Mouse (Mus musculus) ES-E14 (cell line): ENCODE results near the gene Fam189a1. TPM values are rescaled to one million over a fixed set of nuclear protein-coding genes. Genes with fewer than 3 reads are reported as not detected.

Experiments used
- DNase-seq: peaks from one replicate; pipeline ENCODE4 v3.0.0-alpha.2; 2013; ENCODE audit warnings: low read depth, low spot score
- H3K27ac ChIP-seq: 2 replicates; pipeline ENCODE4 v1.5.1; 2012; ENCODE audit warnings: low read depth, mild to moderate bottlenecking, low read length, moderate library complexity, mixed read lengths; ENCODE audit not compliant: poor library complexity, insufficient read depth, severe bottlenecking
- H3K36me3 ChIP-seq: 2 replicates; pipeline ENCODE4 v1.6.1; 2012; ENCODE audit warnings: mild to moderate bottlenecking, low read length, moderate library complexity, mixed read lengths; ENCODE audit not compliant: control insufficient read depth, poor library complexity, insufficient read depth, severe bottlenecking
- H3K4me1 ChIP-seq, 2 experiments: fragments of 150-350 bp in 1 of 2; sonication (generic) in 1 of 2; 2 replicates each; pipeline ENCODE4 v1.6.1; 2012; ENCODE audit warnings: low read length in 2 of 2, mild to moderate bottlenecking in 1 of 2, mixed read lengths in 1 of 2; ENCODE audit not compliant: control insufficient read depth in 2 of 2, insufficient read depth in 2 of 2, poor library complexity in 1 of 2
- H3K4me3 ChIP-seq, 2 experiments: fragments of 150-350 bp in 1 of 2; sonication (generic) in 1 of 2; 2 replicates each; pipeline ENCODE4 v1.5.1; 2012; ENCODE audit warnings: low read length in 2 of 2, low read depth in 1 of 2, mild to moderate bottlenecking in 1 of 2, mixed read lengths in 1 of 2; ENCODE audit not compliant: insufficient read depth in 1 of 2, poor library complexity in 1 of 2, severe bottlenecking in 1 of 2
- H3K9ac ChIP-seq: 2 replicates; pipeline ENCODE4 v1.6.1; 2012; ENCODE audit warnings: low read depth, mild to moderate bottlenecking, low read length, mixed read lengths; ENCODE audit not compliant: poor library complexity, insufficient read depth, severe bottlenecking
- H3K9me3 ChIP-seq: fragments of 150-350 bp; sonication (generic); 2 replicates; pipeline ENCODE4 v1.6.1; 2012; ENCODE audit warnings: low read depth, mild to moderate bottlenecking, low read length; ENCODE audit not compliant: control insufficient read depth, insufficient read depth
- CHD2 ChIP-seq: IDR thresholded peaks from 2 replicates; pipeline ENCODE4 v1.6.1; 2014; ENCODE audit warnings: mild to moderate bottlenecking, low read depth, low read length, inconsistent platforms
- HCFC1 ChIP-seq: IDR thresholded peaks from 2 replicates; pipeline ENCODE4 v1.6.1; 2012; ENCODE audit warnings: low read length, inconsistent platforms, borderline replicate concordance; ENCODE audit not compliant: insufficient read depth
- MAFK ChIP-seq: IDR thresholded peaks from 2 replicates; pipeline ENCODE4 v1.6.1; 2014; ENCODE audit warnings: mild to moderate bottlenecking, low read depth, low read length, inconsistent platforms; ENCODE audit not compliant: insufficient read depth
- ZC3H11A ChIP-seq: IDR thresholded peaks from 2 replicates; pipeline ENCODE4 v1.6.1; 2012; ENCODE audit warnings: low read depth, mild to moderate bottlenecking, inconsistent platforms, low read length, borderline replicate concordance
- ZNF384 ChIP-seq: IDR thresholded peaks from 2 replicates; pipeline ENCODE4 v1.6.1; 2012; ENCODE audit warnings: low read depth, low read length, inconsistent platforms
- in situ Hi-C, 2 experiments: fragments of 600-800 bp; cut with MboI; formaldehyde crosslinking; loops; one replicate each; pipeline ENCODE4 v1.15.1; 2025; ENCODE audit warnings: low sequenced_read_pairs in 2 of 2, inconsistent platforms in 1 of 2; ENCODE audit not compliant: unreplicated experiment in 2 of 2
- total RNA-seq: library from RNA; depleted of rRNA; stranded (reverse); fragments of 300-350 nt; gene quantifications from 2 replicates; pipeline ENCODE4 v1.2.3, GENCODE M21; 2012

The Fam189a1 gene
- total RNA-seq, 1 experiment, result 0.67 TPM

DNA sequence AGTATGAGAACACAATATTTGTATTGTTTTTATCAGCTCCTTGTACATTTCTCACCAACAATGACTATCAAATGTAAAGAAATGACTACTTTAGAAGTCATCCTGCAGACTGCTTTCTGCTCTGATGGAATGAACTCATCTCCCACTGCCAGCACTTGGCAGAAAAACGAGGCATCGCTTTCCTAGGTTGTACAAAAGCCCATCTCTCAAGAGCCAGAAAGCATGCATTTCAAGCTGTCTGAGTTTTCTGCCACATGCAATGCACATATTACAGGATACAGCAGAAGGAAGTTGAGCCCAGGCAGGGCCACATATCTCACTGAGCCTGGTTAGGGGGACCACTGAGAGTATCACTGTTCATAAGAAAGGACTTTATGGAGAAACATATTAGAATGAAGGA is 256.1 kb downstream of the Fam189a1 start:
- no peak for DNase-seq
- Histone ChIP-seq H3K36me3 (no peaks in the 10 kb centered on the region), H3K9me3 (no peaks in the 10 kb centered on the region), H3K4me3 (no peak overlapping the region), H3K9ac (no peak overlapping the region), H3K4me1 (0 out of 4 replicates have a peak, but pooled peaks cover 0 to 3% of the 10 kb centered on the region in 2 experiments), H3K27ac (no peak overlapping the region)
- TF ChIP-seq HCFC1 (no peak), ZC3H11A (no peak), ZNF384 (no peak), CHD2 (no peak), MAFK (no peak)
- in situ Hi-C loops, result no loop called here

DNA sequence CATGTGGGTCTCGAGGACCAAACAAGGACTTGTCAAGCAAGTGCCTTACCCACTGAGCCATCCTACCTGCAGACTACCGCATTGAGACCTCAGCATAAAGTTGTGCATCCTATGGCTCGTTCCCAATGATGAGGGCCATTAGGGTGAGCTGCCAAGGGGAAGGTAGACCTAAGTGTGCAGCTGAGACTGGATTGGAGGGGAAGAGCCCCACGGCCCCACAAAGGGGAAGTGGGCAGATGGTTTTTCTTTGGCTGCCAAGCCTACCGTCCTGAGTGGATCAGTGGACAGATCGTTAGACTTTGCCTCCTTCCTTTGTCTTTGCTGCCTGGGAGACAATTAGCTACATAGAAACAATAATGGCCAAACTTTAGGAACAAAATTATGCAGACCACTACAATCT is 259.8 kb downstream of the Fam189a1 start:
- H3K4me1 ChIP-seq, result 0 out of 4 replicates have a peak, but pooled peaks cover 0 to 3% of the 10 kb centered on the region in 2 experiments
- H3K27ac ChIP-seq, result no peak overlapping the region
- no peak overlapping the region for H3K9ac ChIP-seq
- H3K9me3 ChIP-seq, result no peaks in the 10 kb centered on the region
- TF ChIP-seq MAFK (no peak), CHD2 (no peak), HCFC1 (no peak), ZNF384 (no peak), ZC3H11A (no peak)
- no peak for DNase-seq
- in situ Hi-C loops, result no loop called here
- H3K4me3 ChIP-seq, result no peak overlapping the region
- no peaks in the 10 kb centered on the region for H3K36me3 ChIP-seq

DNA sequence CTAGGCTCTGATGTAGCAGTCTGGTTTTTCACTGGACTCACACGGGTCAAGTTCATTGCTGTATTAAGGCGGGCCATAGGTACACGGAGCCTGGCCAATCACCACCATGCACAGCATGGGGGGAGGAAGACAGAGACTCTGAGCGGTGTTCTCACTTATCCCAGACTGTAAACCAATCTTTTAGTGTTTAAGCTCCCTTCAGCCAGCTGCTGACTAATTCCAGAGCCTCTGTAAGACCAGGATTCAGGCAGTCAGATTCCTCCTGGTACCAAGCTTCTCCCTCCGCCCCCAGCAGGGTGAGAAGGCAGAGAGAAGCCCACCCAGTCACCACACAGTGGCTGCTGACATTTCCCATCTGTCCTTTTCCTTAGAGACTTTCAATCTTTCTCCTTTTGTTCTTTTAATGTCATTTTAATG is 260.7 kb downstream of the Fam189a1 start:
- DNase-seq, result no peak
- in situ Hi-C loops, result no loop called here
- Histone ChIP-seq H3K9me3 (no peaks in the 10 kb centered on the region), H3K4me1 (0 out of 4 replicates have a peak, but pooled peaks cover 0 to 3% of the 10 kb centered on the region in 2 experiments), H3K36me3 (no peaks in the 10 kb centered on the region), H3K9ac (no peak overlapping the region), H3K27ac (no peak overlapping the region), H3K4me3 (no peak overlapping the region)
- TF ChIP-seq HCFC1, result no peak
- TF ChIP-seq ZC3H11A, result no peak
- TF ChIP-seq CHD2, result no peak
- no peak for TF ChIP-seq ZNF384
- no peak for TF ChIP-seq MAFK

DNA sequence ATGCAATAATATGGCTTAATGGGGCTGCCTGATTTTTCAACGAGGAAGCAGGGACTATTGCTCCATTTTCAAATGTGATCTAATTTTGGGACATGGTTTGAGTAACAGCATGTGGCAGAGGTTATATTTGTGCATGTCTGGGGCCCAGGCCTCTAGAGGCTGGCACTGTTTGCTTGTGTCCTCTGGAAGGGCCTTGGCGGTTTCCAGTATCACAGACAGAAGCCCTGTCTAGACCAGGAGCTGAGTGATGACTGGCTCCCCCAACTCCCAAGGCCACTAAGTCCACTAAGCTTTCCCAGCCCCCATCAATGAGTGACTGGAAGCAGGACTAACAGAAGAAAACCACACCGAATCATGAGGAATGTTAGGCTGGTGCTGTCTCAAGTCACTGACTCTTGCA is 265.2 kb downstream of the Fam189a1 start:
- H3K9ac ChIP-seq, result no peak overlapping the region
- TF ChIP-seq HCFC1 (no peak), ZNF384 (no peak), ZC3H11A (no peak), CHD2 (no peak), MAFK (no peak)
- no peak overlapping the region for H3K27ac ChIP-seq
- in situ Hi-C loops, result no loop called here
- no peaks in the 10 kb centered on the region for H3K36me3 ChIP-seq
- no peak overlapping the region for H3K4me3 ChIP-seq
- H3K9me3 ChIP-seq, result no peaks in the 10 kb centered on the region
- DNase-seq, result no peak
- 0 out of 4 replicates have a peak, but pooled peaks cover 0 to 3% of the 10 kb centered on the region in 2 experiments for H3K4me1 ChIP-seq

DNA sequence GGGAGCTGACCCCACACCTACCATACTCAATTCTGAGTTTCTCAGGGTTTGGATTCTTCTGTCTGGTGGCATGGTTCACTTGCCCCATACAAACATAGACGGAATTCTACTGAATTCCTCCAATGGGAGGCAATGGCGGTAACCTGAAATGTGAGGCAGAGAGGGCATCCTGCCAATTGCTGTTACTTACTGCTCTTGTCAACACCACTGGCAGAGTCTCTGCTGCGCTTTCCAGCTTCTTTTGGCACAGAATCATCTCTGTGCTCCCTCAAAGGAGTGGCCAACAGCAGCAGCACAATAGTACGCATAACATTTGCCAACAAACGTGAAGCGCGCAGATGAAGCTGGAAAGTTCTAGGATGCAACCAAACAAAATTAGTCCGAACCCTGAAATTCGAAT is 266.5 kb downstream of the Fam189a1 start:
- no peak overlapping the region for H3K4me3 ChIP-seq
- H3K27ac ChIP-seq, result no peak overlapping the region
- DNase-seq, result no peak
- no peaks in the 10 kb centered on the region for H3K9me3 ChIP-seq
- H3K4me1 ChIP-seq, result no peaks in the 10 kb centered on the region
- in situ Hi-C loops, result no loop called here
- TF ChIP-seq ZC3H11A (no peak), ZNF384 (no peak), HCFC1 (no peak), CHD2 (no peak), MAFK (no peak)
- H3K9ac ChIP-seq, result no peak overlapping the region
- H3K36me3 ChIP-seq, result no peaks in the 10 kb centered on the region
